Mouse (Mus musculus) bone marrow macrophage, adult 2 months (primary cell): ENCODE data around the gene Mob3b.

Experiments
- CTCF ChIP-seq: IDR thresholded peaks from 2 replicates; pipeline ENCODE4 v1.5.1; 2012; ENCODE audit warnings: low read depth, mild to moderate bottlenecking, low read length, moderate library complexity
- POLR2A ChIP-seq: IDR thresholded peaks from 2 replicates; pipeline ENCODE4 v1.6.1; 2012; ENCODE audit warnings: mild to moderate bottlenecking, low read depth, low read length, borderline replicate concordance

GRCm38 (mm10) chr4:34996616-34997015 is 160.7 kb downstream of the Mob3b start:
- no peak for TF ChIP-seq CTCF
- no peak for TF ChIP-seq POLR2A
